ENCODE assay signal across 15 mouse cellular contexts in genomic region chr5:125073896-125074295, GRCm38 (mm10).
DNase-seq lines count a peak whose midpoint lies in the region; ATAC-seq and TF ChIP-seq lines count a peak whose summit lies in the region.
"Had no signal": no experiment of that assay in that cellular context is flagged by ENCODE, and none has a peak within 500 bp of the region (broad histone marks: within the 10 kb centered on the region; RNA-seq: fewer than 3 reads in every experiment).

No protein-coding gene starts in this region.

- no peak overlapping the region for H3K4me3 ChIP-seq in kidney, embryonic 15.5 days (replicated peaks)
- no peak overlapping the region for H3K4me3 ChIP-seq in kidney, embryonic 16.5 days (ENCODE audit: low read length)
- H3K4me3 ChIP-seq in embryonic fibroblast, embryonic 13.5 days (ENCODE audit: insufficient read depth, low read length): no peak overlapping the region
- H3K4me3 ChIP-seq in embryonic facial prominence, embryonic 10.5 days: no peak overlapping the region
- H3K4me3 ChIP-seq: embryonic facial prominence, embryonic 12.5 days; forebrain, embryonic 12.5 days; intestine, embryonic 15.5 days; limb, embryonic 13.5 days had no signal

- TF ChIP-seq CTCF in embryonic fibroblast, embryonic 13.5 days (IDR thresholded peaks at IDR 0.05; ENCODE audit: borderline replicate concordance, insufficient read depth, low read length): no peak

- no peak overlapping the region for H3K9ac ChIP-seq in kidney, embryonic 15.5 days
- no peak overlapping the region for H3K9ac ChIP-seq in kidney, embryonic 16.5 days (replicated peaks; ENCODE audit: low read length)
- H3K9ac ChIP-seq: embryonic facial prominence, embryonic 12.5 days; forebrain, embryonic 12.5 days; intestine, embryonic 15.5 days; limb, embryonic 13.5 days had no signal

- WGBS in kidney, embryonic 15.5 days: 79% methylated on average over 8 of the region's 8 CpGs
- 82% methylated on average over 8 of the region's 8 CpGs for WGBS in kidney, embryonic 16.5 days
- 94% methylated on average over 8 of the region's 8 CpGs for WGBS in embryonic facial prominence, embryonic 10.5 days

- no peak overlapping the region for H3K4me2 ChIP-seq in kidney, embryonic 15.5 days
- no peak overlapping the region for H3K4me2 ChIP-seq in kidney, embryonic 16.5 days (replicated peaks; ENCODE audit: low read depth, low read length)
- H3K4me2 ChIP-seq: embryonic facial prominence, embryonic 12.5 days; forebrain, embryonic 12.5 days; intestine, embryonic 15.5 days; limb, embryonic 13.5 days; midbrain, embryonic 11.5 days had no signal

- TF ChIP-seq POLR2A in embryonic fibroblast, embryonic 13.5 days (IDR thresholded peaks at IDR 0.05; ENCODE audit: low read depth, low read length): no peak

- H3K27me3 ChIP-seq in kidney, embryonic 15.5 days: no peaks in the 10 kb centered on the region
- no peaks in the 10 kb centered on the region for H3K27me3 ChIP-seq in kidney, embryonic 16.5 days (ENCODE audit: insufficient read depth, low read length)
- no peaks in the 10 kb centered on the region for H3K27me3 ChIP-seq in embryonic facial prominence, embryonic 10.5 days (replicated peaks; ENCODE audit: low read depth, poor library complexity, severe bottlenecking)
- H3K27me3 ChIP-seq: embryonic facial prominence, embryonic 12.5 days; forebrain, embryonic 12.5 days; intestine, embryonic 15.5 days; limb, embryonic 13.5 days had no signal

- peaks cover 68% of the 10 kb centered on the region for H3K4me1 ChIP-seq in kidney, embryonic 15.5 days
- peaks cover 52% of the 10 kb centered on the region for H3K4me1 ChIP-seq in kidney, embryonic 16.5 days (ENCODE audit: insufficient read depth, low read length)
- peaks cover 40% of the 10 kb centered on the region for H3K4me1 ChIP-seq in embryonic fibroblast, embryonic 13.5 days (ENCODE audit: control insufficient read depth, insufficient read depth, low read length)
- peaks cover 33% of the 10 kb centered on the region for H3K4me1 ChIP-seq in embryonic facial prominence, embryonic 10.5 days

- H3K9me3 ChIP-seq in kidney, embryonic 15.5 days (replicated peaks): no peaks in the 10 kb centered on the region
- no peaks in the 10 kb centered on the region for H3K9me3 ChIP-seq in kidney, embryonic 16.5 days (ENCODE audit: low read length)
- H3K9me3 ChIP-seq in embryonic facial prominence, embryonic 10.5 days: no peaks in the 10 kb centered on the region
- H3K9me3 ChIP-seq: embryonic facial prominence, embryonic 12.5 days; forebrain, embryonic 12.5 days; intestine, embryonic 15.5 days; limb, embryonic 13.5 days had no signal

- no peak for ATAC-seq in kidney, embryonic 15.5 days (replicated peaks; ENCODE audit: low FRiP score)
- no peak for ATAC-seq in kidney, embryonic 16.5 days (ENCODE audit: low FRiP score, low TSS enrichment)
- no peak for ATAC-seq in inflammation-experienced regulatory T-cells, adult 6 months
- ATAC-seq: activated CD4-positive, CD25-positive, alpha-beta regulatory T cell, adult 4 months; intestine, embryonic 15.5 days had no signal

- H3K27ac ChIP-seq in kidney, embryonic 15.5 days: 0 out of 2 replicates have a peak overlapping the region, but pooled peaks have one; percentile 35
- H3K27ac ChIP-seq in kidney, embryonic 16.5 days (ENCODE audit: low read length): no peak overlapping the region
- peak overlapping the region; percentile 91 for H3K27ac ChIP-seq in embryonic fibroblast, embryonic 13.5 days (ENCODE audit: insufficient read depth, low read length)
- no peak overlapping the region for H3K27ac ChIP-seq in embryonic facial prominence, embryonic 10.5 days (replicated peaks)
- H3K27ac ChIP-seq: embryonic facial prominence, embryonic 12.5 days; forebrain, embryonic 12.5 days; intestine, embryonic 15.5 days; limb, embryonic 13.5 days had no signal

- peaks cover 54% of the 10 kb centered on the region for H3K36me3 ChIP-seq in kidney, embryonic 15.5 days
- H3K36me3 ChIP-seq in kidney, embryonic 16.5 days (ENCODE audit: insufficient read depth, low read length): peaks cover 14% of the 10 kb centered on the region
- H3K36me3 ChIP-seq in embryonic facial prominence, embryonic 10.5 days (replicated peaks): peaks cover 98% of the 10 kb centered on the region

- DNase-seq in adrenal gland, adult 2 months: peak; percentile 67
- DNase-seq in adrenal gland, postnatal 25 days: no peak
- DNase-seq in 3T3-L1 (ENCODE audit: low read depth, low spot score): peak; percentile 82
- DNase-seq in embryonic facial prominence, embryonic 10.5 days (ENCODE audit: low spot score): no peak
- DNase-seq: thymus, postnatal 36 days had no signal

Comparison
In these comparisons a context has a peak if more than half of its experiments do, and no peak if none do; other contexts are left out.
1. DNase-seq: peak in adrenal gland, adult 2 months (single experiment) and 3T3-L1 (single experiment); none in adrenal gland, postnatal 25 days (single experiment) and embryonic facial prominence, embryonic 10.5 days (single experiment).
2. H3K27ac ChIP-seq: peak in kidney, embryonic 15.5 days (single experiment) and embryonic fibroblast, embryonic 13.5 days (single experiment); none in kidney, embryonic 16.5 days (single experiment) and embryonic facial prominence, embryonic 10.5 days (single experiment).